Mouse (Mus musculus) adipocyte (in vitro differentiated cells): ENCODE measurements around the gene Bpgm.

Experiments
- DNase-seq: peaks from one replicate; pipeline ENCODE4 v3.0.0-alpha.2; 2016; ENCODE audit warnings: low spot score

Gene Bpgm

DNA sequence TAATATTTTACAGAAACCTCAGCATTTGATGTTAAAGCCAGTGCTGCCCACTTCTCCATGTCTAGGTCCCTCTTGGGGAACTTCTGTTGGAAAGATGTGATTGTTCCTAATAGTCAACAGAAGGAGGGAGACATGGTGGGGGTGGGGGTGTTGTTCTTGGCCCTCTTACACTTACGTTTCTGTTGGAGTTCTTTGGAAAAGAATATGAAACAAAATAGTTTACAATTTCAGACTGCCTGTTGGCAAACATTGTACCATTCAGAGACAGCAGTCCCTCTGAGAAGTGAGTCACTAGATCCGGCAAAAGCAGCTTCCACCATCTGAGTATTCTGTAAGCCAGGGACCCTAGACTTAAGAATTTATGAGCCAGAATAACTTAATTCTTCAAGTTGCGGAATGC, 54.0 kb downstream of the Bpgm start:
- no peak for DNase-seq

DNA sequence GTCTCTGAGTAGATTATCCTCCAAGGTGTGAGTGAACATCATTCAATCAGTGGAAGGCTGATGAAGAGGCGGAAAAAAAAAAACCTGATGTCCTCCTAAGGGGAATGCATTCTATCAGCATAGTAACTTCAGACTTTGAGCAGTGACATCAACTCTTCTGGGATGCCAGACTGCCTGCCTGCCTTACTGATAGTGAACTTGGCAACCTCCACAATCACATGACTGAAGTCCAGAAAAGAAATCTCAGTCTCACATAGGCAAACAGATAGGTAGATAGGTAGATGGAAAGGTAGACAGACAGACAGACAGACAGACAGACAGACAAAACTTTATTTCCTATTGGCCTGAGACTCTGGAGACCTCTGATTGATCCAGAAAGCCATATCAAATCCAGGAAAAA, 57.0 kb downstream of the Bpgm start:
- no peak for DNase-seq

DNA sequence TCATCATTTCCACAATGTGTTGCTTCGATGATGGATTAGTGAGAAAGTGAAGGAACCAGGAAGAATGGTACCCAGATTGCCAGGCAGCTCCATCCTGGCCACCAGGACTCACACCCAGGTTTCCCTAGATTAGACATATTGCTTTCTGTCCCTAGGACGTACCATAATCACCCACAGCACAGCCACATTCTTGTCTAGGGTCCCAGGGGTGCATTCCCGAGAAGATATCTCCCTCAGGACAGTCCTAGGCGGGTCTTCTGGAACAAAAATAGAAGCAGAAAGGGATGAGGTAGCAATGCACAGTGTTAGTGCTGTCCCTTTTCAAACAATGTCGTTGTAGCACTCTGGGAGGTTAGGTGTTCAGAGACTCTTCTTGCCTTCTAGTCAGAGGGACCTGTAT, 57.9 kb downstream of the Bpgm start:
- DNase-seq, result no peak

DNA sequence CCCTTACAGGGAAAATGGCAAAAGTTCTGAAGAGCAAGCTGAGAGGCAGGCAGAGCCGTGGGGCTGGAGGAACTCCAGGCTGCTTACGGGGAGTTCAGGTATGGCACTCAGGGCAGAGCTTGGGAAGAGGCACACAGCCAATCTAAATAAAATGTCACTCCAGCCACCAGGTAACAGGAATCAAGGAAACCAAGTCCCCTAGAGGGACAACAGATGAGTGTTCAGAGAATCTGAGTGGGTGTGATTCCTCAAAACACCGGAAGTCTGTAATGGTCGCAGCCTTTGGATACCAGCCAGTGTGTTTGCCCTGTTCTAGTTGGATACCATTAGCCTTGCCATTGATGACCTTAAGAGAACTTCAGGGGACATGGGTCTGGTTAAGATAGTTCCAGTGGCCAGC, 66.9 kb downstream of the Bpgm start:
- no peak for DNase-seq

DNA sequence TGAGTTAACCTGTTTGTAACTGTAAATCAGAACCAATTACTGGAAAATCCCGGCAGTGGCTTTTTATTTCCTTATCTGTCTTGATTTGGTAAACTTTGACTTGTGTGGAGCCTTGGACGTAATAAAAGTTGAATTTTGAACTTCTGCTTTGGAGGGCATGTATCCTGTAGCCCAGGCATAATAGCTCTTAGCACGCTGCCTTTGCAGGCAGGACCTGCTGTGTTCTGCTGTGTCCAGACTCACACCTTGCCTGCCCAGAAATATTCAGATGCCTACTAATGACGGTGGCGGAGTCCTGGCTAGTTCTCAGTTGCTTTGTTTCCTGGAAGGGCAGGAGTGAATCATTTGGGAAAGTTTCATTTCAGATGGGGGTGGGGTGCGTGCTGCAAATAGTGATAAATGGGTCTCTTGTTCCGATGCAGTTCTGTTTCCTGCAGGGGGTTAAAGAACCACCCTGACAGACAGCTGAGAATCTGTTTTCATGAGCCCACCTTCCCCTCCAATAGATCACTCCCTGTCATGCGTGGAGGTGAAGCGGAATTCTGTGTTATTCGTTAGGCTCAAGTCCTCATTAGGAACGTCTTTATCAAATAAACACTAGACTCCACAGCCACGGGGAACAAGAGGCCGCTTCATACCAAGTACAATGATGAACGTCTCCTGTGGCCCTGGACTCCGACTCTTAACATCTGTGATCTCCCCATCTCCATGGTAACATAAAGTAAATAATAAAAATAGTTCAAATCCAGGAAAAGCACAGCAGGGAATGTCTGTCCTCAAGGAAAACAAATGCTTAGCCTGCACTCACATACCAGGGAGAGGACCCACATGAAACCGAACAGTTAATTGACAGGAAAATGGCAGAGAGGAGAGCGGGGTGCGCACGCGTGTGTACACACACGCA, 67.5 kb downstream of the Bpgm start:
- DNase-seq, result no peak

DNA sequence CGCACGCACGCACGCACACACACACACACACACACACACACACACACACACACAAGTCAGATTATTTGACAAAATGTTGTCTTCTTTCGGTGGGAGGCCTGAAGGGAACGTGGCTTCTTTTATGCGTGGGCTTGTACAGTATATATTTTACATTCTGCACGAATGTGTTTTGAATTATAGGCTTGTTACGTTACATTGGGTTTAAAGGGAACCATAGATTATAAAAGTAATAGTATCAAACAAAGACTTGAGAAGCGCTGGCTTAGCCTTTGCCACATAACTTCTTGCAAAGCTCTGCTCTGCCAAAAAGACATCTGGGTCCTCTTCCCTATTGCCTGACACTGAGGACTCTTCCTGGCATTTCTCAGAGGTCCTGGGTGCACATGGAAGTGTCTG, 68.2 kb downstream of the Bpgm start:
- no peak for DNase-seq

DNA sequence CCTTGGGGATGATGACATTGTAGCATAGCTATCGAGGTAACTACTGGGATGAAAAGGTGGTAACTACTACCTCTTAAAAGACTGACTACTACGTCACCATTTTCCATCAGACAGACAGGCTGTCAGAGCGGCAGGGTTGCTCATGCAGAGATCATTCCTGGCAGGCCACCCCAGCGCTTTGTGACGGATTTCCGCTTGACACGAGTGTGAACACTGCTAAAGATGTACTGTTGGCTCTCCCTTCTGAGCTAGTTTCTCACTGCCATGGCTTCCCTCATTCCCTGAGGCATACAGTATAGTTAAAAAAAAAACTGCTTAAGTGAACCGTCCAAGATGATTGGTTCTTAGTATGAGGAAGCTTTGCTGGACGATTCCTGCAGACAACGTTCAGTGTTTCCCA, 69.3 kb downstream of the Bpgm start:
- DNase-seq, result no peak

DNA sequence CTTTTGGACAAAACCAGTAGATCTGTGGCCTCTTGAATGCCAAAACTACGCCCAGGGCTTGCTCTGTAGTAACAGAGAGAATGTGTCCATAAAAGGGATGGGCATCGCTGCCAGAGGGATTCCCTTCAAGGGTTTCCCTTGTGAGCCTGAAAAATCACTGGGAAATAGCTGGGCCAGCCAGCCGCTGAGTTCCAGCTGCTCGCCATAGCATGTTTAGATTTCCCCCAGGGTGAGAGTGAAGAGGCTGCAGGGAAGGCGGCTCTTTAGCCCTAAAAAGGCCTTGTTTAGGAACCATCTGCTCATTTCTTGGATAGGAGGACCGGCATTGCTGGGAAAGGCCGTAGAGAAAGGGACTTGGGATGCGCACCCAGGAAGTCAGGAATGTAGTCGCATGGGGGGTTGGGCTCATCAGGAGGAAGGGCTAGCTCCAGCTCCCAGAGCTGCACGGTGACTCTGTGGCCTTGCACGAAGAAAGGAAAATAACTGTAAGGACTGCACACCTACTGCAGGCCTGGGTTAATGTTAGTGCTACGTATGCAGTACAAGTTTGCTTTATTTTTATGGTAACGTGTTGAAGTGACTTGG, 72.5 kb downstream of the Bpgm start:
- no peak for DNase-seq

DNA sequence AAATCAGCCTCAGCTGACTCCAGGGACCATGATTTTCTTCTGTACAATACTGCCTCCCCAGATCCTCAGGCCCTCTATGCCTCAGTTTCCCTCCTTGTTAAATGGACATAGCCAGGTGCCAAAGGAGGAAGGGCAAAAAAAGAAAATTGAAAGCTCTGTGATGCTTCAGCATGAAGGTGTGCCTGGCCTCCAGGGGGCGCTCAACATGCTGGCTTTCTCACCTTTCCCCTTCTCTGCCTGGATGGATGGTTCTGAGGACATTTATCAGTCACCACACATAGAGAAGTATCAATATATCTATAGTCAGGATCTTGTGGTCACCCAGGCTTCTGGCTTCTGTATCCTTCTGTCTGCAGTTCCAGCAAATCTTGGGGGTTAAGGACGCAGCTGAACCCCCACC, 73.0 kb downstream of the Bpgm start:
- peak; percentile 59 for DNase-seq

DNA sequence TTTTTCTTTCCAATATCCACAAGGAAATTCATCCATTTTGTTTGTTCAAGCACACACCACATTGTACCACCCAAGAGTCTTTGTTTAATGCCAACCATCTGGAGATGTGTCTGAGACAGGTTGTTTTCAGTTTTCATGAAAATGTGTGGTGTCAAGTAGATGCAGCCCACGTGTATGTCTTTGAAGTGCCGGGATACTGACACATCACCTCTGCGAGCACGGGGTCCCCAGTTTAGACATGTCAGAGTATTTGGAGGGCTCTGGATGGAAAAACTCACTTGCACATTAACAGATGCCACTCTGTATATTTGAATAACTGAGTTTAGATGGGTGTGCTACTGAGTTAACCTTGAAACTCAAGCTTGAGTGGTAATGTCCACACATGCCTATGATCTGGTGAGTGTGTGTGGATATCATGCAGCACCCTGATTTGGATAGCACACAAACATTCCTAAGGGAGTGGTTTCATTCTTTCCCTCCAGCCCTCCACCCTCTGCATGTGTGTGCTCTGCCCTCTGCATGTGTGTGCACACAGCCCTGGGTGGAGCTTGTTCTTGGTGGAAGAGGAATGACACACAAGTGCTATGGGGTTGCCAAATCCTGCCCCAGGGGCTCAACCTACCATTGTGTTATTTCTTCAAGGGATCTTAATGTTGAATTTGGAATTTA, 76.6 kb downstream of the Bpgm start:
- DNase-seq, result no peak

DNA sequence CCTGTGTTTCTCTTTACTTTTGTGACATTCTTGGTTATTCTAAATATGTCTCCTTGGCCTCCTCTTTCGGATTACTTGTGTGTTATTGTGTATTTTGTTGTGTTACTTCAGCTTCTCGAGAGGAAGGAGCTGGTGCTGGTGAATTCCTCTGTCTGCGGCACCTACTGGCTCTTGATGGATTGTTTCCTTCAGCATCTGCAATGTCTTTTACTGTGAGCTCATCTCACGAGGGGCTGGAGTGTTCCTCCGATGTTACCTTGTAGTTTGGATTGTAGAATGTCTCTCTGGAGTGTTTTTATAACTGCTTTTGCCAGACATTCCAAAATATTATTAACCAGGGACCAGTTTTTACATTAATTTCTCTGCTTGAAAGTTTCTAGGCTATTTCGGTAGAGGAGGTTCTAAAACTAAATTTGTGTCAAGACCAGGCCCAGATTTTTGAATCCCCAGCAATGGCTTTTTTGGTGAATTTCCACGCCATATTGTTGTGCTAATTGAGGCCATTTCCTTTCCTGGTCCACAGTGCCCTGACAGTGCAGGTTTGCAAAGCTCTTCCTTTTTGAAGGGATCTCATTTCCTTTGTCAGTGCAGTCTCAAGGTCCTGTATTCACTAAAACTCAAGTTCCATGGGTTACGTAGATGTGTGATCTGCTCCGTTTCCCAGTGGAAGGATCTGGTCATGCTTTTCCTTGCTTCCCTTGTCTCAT, 78.4 kb downstream of the Bpgm start:
- DNase-seq, result no peak
